Mouse (Mus musculus): ENCODE results near the gene Hscb.
A peak's percentile ranks its signal among the peaks of the same experiment; 100 is the strongest.

Gene Hscb

DNA sequence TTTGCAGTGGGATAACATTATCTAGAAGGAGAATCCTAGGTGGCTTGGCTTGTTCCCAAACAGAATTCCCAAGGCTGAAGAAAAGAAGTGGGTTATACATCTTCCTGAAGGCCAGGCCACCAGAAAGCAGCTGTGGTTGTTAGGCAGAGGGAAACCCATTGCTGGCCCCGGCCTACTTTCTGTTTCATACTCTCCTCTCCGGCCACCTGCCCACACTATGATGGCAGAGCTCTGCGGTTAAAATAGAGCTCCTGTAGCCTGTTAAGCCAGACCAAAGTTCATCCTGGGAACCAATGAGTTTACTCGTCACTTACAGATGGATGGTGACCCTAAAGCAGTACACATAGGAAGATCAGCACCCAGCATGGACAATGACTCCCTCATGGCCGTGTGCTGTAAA is 12.0 kb downstream of the Hscb start:
- no peak for DNase-seq

DNA sequence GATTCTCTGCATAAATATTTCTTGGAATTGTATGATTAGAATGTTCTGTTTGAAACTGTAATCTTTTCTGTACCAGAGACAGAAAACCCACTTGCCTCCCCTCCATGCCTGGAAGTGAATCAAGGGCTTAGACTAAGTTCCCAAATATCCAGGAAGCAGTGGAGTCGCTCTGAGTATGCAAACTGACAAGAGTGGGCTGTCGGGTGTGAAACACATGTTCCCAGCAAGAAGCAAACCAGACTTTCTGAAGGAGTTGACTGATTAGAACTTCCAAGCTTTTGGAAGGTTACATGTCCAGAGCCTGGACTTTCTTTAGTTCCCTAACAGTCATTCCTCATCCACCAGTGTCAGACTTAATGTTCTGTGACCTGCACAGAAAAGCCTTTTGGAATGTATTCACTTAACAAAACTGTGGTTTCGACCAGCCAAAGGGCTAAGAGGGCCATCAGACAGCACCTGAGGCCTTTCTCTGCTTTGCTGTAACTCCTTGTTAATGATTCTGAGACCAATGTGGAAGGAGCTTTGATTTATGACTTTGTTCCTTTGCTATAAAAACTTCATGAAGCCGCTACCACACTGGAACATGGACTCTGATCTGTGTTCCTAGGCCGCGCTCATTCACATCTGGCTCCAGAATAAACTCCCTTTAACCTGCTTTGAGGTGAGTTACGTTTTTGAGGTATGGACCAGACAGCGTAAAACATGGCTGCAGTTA is 12.6 kb downstream of the Hscb start:
- DNase-seq, result peak; percentile 44

GRCm38 (mm10) chr5:110824421-110824820 is 15.2 kb downstream of the Hscb start:
- no peak for DNase-seq

DNA sequence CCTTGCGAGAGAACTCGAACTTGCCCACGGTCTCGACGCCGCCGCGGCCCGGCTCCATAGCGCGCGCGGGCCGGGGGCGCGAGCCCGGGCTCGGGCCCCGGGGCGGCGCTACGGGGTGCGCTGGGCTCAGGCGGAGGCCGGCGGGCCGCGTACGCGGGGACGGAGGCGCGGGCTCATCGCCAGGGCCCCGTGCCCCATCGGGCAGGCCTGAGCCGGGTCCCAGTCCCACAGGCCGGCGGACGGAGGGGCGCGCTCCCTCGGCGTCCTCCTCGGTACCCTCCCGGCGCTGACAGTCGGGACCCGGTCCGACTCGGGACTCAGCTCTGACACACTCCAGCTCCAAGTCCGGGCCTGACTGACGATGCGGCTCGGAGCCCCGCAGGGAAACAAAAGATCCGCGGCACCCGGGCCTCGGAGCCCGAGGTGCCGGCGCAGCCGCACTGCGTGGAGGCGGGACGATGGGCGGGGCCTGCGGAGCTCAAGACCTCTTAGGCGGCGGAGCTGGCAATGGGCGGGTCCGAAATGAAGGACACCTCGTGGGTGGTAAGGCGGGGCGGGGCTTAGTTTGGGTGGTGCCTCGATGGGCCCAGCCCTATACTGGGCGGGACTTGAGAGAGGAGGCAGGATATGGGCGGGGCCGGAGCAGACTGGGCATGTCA is 29.8 kb downstream of the Hscb start, which contains the start of gene Ulk1:
Gene Ulk1, minus strand, starts transcription at position 431 of the 659 bp plus-strand sequence.
- DNase-seq, result peak; percentile 100

DNA sequence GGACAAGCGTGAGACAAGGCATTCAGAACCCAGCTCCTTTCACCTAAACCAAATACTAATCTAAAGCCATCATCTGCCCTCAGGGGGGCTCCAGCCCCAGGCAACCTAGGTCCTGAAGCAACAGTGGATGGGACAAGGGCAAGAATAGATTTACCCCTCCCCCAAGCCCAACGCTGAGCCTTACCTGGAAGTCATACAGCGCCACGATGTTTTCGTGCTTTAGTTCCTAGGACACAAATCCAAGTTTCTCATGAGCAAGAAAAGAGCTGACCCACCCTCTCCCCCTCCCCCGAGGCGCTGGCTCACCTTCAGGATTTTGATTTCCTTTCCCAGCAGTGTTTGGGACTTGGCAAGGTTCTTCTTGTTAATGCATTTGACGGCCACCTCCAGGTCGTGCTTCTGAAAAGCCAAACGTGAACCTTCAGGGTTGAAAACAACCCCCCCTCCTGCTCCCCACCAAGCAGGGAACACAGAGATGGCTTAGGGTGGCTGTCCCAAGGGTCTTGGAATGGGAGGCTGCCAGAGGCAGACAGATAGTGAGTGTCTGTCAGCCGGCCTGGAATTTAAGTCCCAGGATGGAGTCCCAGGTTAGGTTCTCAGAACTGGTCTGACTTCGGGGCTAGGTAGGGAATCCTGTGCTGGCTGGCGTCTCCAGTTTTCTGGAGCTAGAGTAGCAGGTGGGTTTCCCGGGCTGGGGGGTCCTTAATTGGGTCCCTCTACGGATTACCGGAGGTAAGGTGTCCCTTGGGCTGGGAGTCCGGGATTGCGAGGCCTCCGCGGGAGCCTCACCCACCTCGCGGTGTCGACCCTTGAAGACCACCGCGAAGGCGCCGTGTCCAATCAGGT is 30.5 kb downstream of the Hscb start:
- peak; percentile 59 for DNase-seq

DNA sequence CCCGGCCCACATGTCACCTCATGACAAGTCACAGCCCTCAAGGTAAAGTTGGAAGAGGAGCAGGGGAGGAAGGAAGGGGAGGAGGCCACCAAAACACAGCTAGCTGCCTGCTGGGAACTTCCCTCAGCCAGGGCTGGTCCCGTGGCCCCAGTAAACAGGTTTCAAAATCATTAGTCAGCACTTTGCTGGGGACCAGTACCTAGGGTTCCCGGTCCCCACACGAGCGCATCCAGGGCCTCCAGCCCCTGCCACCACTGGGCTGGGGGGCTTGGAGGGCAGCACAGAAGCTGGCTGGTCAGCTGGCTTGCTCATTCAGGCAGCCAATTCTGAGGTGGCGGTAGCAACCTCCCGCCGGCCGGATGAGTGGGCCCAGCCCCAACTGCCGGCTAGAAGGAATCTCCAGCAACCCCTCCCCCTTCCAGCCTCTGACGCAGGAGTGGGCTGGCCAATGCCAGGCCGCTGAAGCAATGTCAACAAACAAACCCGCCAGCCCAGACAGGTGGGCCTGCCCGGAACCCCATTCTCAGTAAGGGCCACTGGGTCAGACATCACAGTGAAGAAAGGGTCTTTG is 31.4 kb downstream of the Hscb start:
- peak; percentile 93 for DNase-seq

DNA sequence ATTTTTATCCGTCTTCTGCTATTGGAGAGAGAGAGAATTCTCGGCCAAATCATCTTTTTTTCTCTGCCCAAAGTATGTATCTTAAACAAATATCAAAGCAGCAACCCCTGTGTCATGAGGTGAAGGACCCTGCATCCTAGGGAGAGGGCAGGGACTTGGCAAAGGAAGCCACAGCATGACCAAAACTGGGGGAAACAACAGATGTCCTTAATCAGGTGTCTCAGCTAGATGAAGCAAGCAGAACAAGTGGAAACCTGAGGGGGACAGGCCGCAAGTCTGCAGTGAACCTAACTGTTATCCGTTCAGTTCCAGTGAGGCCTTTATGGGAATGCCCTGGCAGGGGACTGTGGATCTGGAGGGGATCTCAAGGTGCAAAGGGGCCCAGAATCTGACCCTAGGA is 32.1 kb downstream of the Hscb start:
- no peak for DNase-seq

DNA sequence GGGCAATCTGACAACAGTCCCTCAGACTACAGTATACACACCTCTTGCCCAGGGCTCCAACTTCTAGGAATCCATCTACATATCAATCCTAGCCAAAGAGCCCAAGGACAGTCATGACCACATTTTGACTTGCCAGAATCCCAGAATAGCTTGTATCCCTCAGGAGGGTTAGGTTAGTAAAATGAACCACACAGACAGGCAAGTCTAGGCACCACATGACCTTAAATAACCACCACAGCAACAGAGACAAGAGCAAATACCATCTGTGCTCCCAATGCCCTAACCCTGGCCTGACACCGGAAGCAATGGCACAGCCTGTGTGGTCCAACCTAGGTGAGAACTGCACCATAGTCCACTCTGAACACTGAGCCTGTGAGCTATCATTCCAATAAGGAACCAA is 32.9 kb downstream of the Hscb start:
- DNase-seq, result no peak

DNA sequence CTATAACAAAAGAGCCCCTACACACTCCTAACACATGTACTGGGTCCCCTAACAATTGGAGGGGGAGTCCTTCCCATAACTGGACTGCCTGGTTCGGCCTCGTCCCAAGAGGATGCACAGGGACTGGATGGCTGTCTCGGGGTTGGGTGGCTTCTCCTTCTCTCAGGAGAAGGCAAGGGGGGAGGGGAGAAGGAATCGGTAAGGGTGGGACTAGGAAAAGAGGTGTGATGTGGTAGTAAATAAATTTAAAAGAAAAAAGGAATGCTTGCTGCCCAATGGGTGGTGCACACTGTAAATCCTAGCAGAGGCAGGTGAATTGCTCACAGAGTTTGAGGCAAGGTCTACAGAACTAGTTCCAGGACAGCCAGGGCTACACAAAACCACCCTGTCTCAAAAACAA is 33.4 kb downstream of the Hscb start:
- no peak for DNase-seq

DNA sequence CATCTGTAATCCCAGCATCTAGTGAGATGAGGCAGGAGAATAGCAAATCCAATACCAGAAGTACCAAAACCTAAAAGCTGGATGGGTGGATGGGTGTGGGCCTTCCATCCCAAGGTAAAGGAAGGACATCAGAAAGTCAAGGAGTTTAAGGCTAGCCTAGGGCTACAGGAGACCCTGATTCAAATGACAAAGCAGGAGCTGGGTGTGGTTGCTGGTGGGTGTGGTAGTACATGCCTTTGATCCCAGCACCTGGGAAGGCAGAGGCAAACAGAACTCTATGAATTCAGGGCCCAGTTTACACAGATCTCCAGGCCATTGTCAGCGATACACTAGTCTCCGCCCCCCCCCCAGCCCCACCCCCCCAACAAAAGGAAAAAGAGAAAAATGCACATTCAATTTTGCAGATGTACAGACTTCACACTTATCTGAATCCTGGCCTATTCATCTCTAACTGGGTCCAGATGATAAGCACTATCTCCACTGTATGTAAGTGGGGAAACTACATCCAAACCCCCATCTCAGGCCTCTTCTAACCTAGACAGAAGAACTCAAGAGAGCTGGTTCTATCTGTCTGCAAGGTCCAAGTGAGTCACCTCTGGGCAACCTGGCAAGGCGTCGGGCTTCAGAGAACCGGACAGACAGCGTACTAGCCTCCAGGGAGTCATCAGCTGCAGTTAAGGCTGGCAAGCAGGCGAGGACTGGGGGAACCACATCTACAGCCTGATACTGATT is 35.4 kb downstream of the Hscb start:
- DNase-seq, result no peak

GRCm38 (mm10) chr5:110802809-110803208 is 36.8 kb downstream of the Hscb start:
- no peak for DNase-seq

DNA sequence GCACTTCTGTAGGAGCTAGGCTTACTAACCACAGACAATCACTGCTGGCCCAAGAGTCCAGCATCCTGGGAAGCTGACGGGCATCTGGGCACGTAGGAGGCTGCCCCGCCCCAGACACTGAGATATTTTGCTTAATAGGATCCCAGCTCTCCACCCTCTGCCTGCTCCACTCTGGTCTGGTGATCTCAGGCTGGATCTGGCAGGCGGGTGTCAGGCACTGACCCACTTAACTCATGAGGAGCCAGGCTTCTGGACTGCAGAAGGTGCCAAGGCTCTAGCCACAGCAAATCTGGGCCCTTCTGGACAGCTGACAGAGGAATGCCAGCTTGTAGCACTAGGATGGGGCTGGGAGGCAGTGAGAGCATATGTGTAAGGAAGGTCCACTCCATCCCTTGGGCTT is 37.4 kb downstream of the Hscb start:
- no peak for DNase-seq

DNA sequence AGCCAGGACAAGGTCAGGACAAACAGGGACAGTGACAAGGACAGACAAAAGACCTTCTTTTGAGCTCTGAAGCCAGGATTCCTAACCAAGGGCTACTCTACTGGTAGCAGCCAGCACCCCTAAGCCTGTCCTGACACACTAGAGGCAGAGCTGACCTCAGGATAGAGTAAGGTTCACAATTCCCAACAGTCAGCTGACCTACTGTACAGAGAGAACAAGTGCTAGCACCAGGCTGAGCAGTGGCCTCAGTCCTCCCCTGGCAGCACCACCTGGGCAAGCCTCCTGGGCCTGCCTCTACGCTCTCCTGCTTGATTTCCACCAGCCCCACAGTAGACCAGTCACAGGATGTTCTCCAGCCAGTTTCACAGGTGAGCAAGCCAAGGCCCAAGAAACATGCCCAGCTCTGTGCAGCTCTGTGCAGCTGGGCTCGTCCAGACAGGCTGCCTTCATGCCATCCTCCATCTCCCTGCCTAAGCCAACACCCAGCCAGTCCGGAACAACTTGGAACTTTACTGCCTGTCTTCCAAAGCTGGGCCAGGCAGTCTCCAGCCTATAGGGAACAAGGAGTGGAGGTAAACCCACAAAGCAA is 38.4 kb downstream of the Hscb start:
- no peak for DNase-seq

GRCm38 (mm10) chr5:110797696-110798095 is 41.9 kb downstream of the Hscb start:
- DNase-seq, result peak; percentile 63

DNA sequence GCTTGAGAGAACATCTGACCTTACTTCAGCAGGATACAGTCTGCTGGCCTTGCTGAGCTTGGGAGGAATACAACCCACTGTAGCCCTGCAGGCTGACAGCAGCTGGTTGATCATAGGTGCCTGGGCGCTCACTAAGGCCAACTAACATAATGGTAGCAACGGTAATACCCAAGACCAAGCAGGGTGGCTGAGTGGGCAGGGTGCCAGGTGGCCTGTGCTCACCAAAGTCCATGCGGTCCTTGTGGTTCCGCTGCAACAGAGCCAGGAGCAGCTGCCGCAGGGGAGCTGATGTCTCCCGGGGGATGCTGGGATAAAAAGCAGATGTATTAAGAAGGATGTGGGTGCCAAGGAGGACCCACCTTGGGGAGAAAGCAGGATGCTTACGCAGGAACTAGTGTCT is 45.2 kb downstream of the Hscb start:
- peak; percentile 62 for DNase-seq

DNA sequence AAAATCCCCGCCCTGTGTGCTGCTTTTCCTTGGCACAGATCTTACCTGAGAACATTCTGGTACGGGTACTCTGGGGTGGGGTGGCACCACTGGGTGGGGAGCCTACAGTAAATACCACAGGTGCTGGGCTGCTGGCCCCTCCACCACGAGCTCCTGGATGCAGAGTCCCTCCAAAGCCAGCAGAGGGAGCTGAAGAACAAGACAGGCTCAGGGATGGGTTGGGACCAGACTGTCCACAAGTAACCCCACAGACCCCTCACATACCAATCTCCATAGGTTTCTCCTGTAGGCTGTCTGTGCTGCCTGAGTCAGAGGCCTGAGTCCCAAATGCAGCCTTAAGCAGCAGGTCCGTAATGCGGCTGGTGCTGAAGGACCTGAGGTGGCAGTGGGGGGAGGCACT is 50.9 kb downstream of the Hscb start:
- peak; percentile 38 for DNase-seq

- DNase-seq, result no peak
Observed at GRCm38 (mm10) chr5:110786081-110786835, 53.3 kb downstream of the Hscb start.

- DNase-seq, result no peak
Observed at GRCm38 (mm10) chr5:110783150-110783549, 56.4 kb downstream of the Hscb start.

- no peak for DNase-seq
Observed at GRCm38 (mm10) chr5:110781529-110782238, 57.9 kb downstream of the Hscb start.

DNA sequence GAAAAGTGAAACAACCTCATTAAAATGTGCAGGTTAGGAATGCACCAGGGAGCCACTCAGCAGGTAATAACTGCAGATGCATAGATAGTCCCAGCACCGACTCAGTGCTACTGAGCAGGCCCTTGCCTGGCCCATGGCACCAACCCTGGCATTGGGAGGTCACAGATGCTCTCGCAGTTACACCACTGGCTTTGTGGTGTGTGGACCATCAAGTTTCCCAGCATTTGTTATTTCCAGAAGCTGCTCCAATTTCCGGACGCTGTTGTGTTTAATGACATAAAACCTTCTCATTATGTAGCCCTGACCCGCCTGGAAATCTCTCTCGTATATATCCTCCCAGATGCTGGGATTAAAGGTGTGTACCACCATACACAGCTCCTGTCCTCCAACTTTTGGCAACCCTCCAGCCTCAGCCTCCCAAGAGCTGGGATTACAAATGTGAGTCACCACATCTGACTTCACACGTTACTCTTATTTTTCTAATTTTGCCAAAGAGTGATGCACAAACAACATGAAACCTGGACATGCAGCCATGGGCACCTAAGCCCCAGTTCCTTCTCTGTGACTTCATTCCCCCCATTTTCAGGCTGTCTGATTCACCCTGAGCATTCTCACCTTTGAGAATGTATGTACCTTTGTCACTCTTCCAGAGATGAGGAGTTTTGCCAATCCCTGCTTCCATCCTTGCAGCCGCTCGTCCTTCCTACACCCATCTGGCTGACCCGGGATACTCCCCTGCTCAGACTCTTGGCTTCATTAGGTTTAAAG is 58.6 kb downstream of the Hscb start:
- no peak for DNase-seq

All from kidney, adult 18-20 months (tissue).